Comparison of ENCODE assay signal across 8 mouse cellular contexts in the genomic region with DNA sequence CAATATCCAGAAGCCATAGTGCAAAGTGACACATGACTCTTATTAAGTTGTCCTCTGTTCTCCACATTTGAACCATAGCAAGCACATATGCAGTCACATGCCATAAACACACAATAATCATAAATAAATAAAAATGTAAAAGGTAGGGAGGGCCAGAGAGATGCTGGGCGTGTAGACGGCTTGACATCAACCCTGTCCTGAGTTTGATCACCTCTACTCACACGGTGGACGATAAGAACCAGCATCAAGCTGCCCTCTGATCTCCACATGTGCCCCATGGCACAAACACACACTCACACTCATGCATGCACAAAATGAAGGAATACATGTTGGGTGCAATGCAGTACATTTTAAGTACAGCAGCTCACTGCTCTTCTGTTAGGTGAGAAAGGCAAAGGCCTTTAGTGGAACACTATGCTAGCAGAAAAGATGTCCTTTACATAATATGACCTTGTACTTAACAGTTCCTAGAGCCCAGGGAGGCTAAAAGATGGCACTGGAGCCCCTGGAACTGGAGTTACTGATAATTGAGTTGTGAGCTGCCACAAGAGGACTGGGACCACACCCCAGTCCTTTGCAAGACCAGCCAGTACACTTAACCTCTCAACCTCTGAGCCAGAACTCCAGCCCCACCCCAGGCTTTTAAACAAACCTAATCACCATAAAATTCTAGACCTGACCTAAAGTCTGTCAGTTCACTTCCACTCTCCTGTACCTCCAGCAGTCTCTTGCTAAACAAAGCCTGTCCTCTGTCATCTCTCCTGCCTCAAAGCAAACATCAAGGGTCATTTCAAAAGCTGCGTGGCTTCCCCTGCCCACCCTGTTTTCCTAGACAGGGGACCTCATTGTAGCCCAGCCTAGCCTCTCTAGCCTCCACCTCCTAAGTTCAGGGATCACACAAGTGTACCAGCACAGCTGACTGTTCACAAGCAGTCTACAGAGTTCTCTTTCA. TPM values are rescaled to one million over a fixed set of nuclear protein-coding genes. Genes with fewer than 3 reads are reported as not detected.
DNase-seq lines count a peak whose midpoint lies in the region; ATAC-seq and TF ChIP-seq lines count a peak whose summit lies in the region.

No protein-coding gene starts in this region.

- H3K4me3 ChIP-seq in lung, adult 2 months (replicated peaks; ENCODE audit: extremely low read depth, low read depth, low read length) = no peak overlapping the region
- H3K4me3 ChIP-seq in liver, adult 2 months (ENCODE audit: insufficient read depth, low read depth, low read length) = no peak overlapping the region
- no peak overlapping the region for H3K4me3 ChIP-seq in forebrain, embryonic 12.5 days (replicated peaks)

- H3K9ac ChIP-seq in liver, adult 2 months (ENCODE audit: low read depth, low read length) = peak overlapping the region; percentile 29; the same call in 1 of the 2 replicates
- H3K9ac ChIP-seq in forebrain, embryonic 12.5 days = no peak overlapping the region

- TF ChIP-seq CTCF in lung, adult 2 months (IDR thresholded peaks at IDR 0.05; ENCODE audit: insufficient read depth, low read length) = no peak
- TF ChIP-seq CTCF in liver, adult 2 months (IDR thresholded peaks at IDR 0.05; ENCODE audit: low read depth, low read length) = no peak

- H3K27ac ChIP-seq in liver, adult 2 months (replicated peaks; ENCODE audit: insufficient read depth, low read depth, low read length) = peak overlapping the region; percentile 59
- H3K27ac ChIP-seq in forebrain, embryonic 12.5 days = no peak overlapping the region

- H3K36me3 ChIP-seq in liver, adult 2 months (ENCODE audit: control insufficient read depth, insufficient read depth, low read length) = no peaks in the 10 kb centered on the region
- H3K36me3 ChIP-seq in forebrain, embryonic 12.5 days (replicated peaks) = no peaks in the 10 kb centered on the region

- H3K4me2 ChIP-seq in forebrain, embryonic 12.5 days = no peak overlapping the region

- H3K27me3 ChIP-seq in liver, adult 2 months (ENCODE audit: control insufficient read depth, insufficient read depth, low read length) = no peaks in the 10 kb centered on the region
- no peaks in the 10 kb centered on the region for H3K27me3 ChIP-seq in forebrain, embryonic 12.5 days

- peaks cover 26% of the 10 kb centered on the region for H3K4me1 ChIP-seq in lung, adult 2 months (ENCODE audit: control insufficient read depth, insufficient read depth, low read length)
- peaks cover 51% of the 10 kb centered on the region for H3K4me1 ChIP-seq in liver, adult 2 months (ENCODE audit: control insufficient read depth, insufficient read depth, low read length)
- peaks cover 29% of the 10 kb centered on the region for H3K4me1 ChIP-seq in forebrain, embryonic 12.5 days

- 39% methylated on average over 5 of the region's 5 CpGs for WGBS in lung, adult 2 months
- 13% methylated on average over 5 of the region's 5 CpGs for WGBS in liver, adult 2 months
- WGBS in forebrain, embryonic 12.5 days = 61% methylated on average over 5 of the region's 5 CpGs

- no peak for ATAC-seq in forebrain, embryonic 12.5 days (ENCODE audit: low FRiP score)

- H3K9me3 ChIP-seq in forebrain, embryonic 12.5 days = no peaks in the 10 kb centered on the region

- TF ChIP-seq POLR2A in lung, adult 2 months (IDR thresholded peaks at IDR 0.05; ENCODE audit: borderline replicate concordance, extremely low read depth, low read depth, low read length) = no peak
- TF ChIP-seq POLR2A in liver, adult 2 months (IDR thresholded peaks at IDR 0.05; ENCODE audit: extremely low read depth, insufficient read depth, low read length) = no peak

- DNase-seq in lung, adult 18-20 months = peak; percentile 46 to 59
- DNase-seq in lung, adult 2 months = no peak
- DNase-seq in embryo, embryonic 10.5 days (ENCODE audit: low spot score) = peak; percentile 39
- DNase-seq in liver, adult 2 months (ENCODE audit: extremely low read depth, low read depth, low spot score) = peak; percentile 79
- peak; percentile 21 to 32 for DNase-seq in spleen, postnatal 36 days (ENCODE audit: low spot score in 2 of 2)
- DNase-seq in left cerebral cortex, postnatal 14 days (ENCODE audit: low spot score in 2 of 2) = no peak
- DNase-seq in right cerebral cortex, adult 2 months (ENCODE audit: low spot score in 2 of 2) = no peak

- intact Hi-C loops in left cerebral cortex, postnatal 14 days (cut with DNase I) = no loop called here

- H3K79me2 ChIP-seq in liver, adult 2 months (ENCODE audit: control insufficient read depth, insufficient read depth, low read length) = peaks cover 35% of the 10 kb centered on the region

RNA-seq across cellular contexts. Expression of a gene that starts 25.7 kb away (rescaled TPM):
- 98.6 and 131 TPM in 2 replicates for polyA plus RNA-seq in lung, adult 2 months (2012; rRNA removed)
- 71.0 and 92.3 TPM in 2 replicates for total RNA-seq in liver, adult 2 months (2014; rRNA removed)
- polyA plus RNA-seq in liver, adult 2 months (2012; rRNA removed) = 90.3 and 129 TPM in 2 replicates
- total RNA-seq in left cerebral cortex, postnatal 14 days (2021) = 100 to 1,000 TPM; 101 to 109 TPM
- 155 and 156 TPM in 2 replicates for polyA plus RNA-seq in forebrain, embryonic 12.5 days (2016; fragmentation: Nextera tagmentation; extraction: Ambion mirVana)

RNA-seq across cellular contexts. Expression of a gene that starts 49.0 kb away (rescaled TPM):
- 57.2 and 68.1 TPM in 2 replicates for polyA plus RNA-seq in lung, adult 2 months (2012; rRNA removed)
- total RNA-seq in liver, adult 2 months (2014; rRNA removed) = 18.9 and 19.9 TPM in 2 replicates
- polyA plus RNA-seq in liver, adult 2 months (2012; rRNA removed) = 44.0 and 58.1 TPM in 2 replicates
- total RNA-seq in left cerebral cortex, postnatal 14 days (2021) = 10 to 100 TPM; 35.5 to 42.0 TPM
- polyA plus RNA-seq in forebrain, embryonic 12.5 days (2016; fragmentation: Nextera tagmentation; extraction: Ambion mirVana) = 26.5 and 28.2 TPM in 2 replicates

RNA-seq across cellular contexts. Expression of a gene that starts 58.4 kb away (rescaled TPM):
- polyA plus RNA-seq in lung, adult 2 months (2012; rRNA removed) = 0.40 TPM in 1 of 2 replicates, not detected in the other
- total RNA-seq in liver, adult 2 months (2014; rRNA removed) = 19.2 and 19.5 TPM in 2 replicates
- polyA plus RNA-seq in liver, adult 2 months (2012; rRNA removed) = 25.4 and 29.3 TPM in 2 replicates
- total RNA-seq in left cerebral cortex, postnatal 14 days (2021) = not detected
- polyA plus RNA-seq in forebrain, embryonic 12.5 days (2016; fragmentation: Nextera tagmentation; extraction: Ambion mirVana) = 0.28 and 0.32 TPM in 2 replicates

Comparison
In these comparisons a context has a peak if more than half of its experiments do, and no peak if none do; other contexts are left out.
1. DNase-seq: peak in lung, adult 18-20 months (2 of 2), embryo, embryonic 10.5 days (single experiment), liver, adult 2 months (single experiment) and spleen, postnatal 36 days (2 of 2); none in lung, adult 2 months (single experiment), left cerebral cortex, postnatal 14 days (0 of 2) and right cerebral cortex, adult 2 months (0 of 2).
2. RNA of a gene that starts 58.4 kb away (polyA plus RNA-seq): 25.4 to 29.3 TPM in liver, adult 2 months; 0.28 to 0.32 TPM in forebrain, embryonic 12.5 days and 0.40 TPM in lung, adult 2 months; every median in the first group is over 10 times any median in the second.